Mouse (Mus musculus) hindbrain, embryonic 14.5 days (tissue): ENCODE data around the gene Arfgef2. TPM values are rescaled to one million over a fixed set of nuclear protein-coding genes. Genes with fewer than 3 reads are reported as not detected.
"Not testable (repeated sequence)": the region's sequence is repeated elsewhere in the genome, so short reads cannot be mapped to it uniquely, and the experiment has no call there.

Experiments used
- ATAC-seq: fragments of 200-750 bp; cut with Nextera tagmentation; 2 replicates; pipeline ENCODE4 v1.8.0; 2017; ENCODE audit warnings: moderate number of reproducible peaks, mild to moderate bottlenecking, moderate TSS enrichment, moderate library complexity; ENCODE audit not compliant: low FRiP score
- DNase-seq: peaks from one replicate; pipeline ENCODE4 v3.0.0-alpha.2; 2015; ENCODE audit warnings: low spot score
- H3K27ac ChIP-seq: fragments of 300-500 bp; sonication (generic); 2 replicates; pipeline ENCODE4 v1.5.1; 2014; ENCODE audit warnings: mild to moderate bottlenecking, moderate library complexity
- H3K27me3 ChIP-seq: fragments of 300-500 bp; sonication (generic); 2 replicates; pipeline ENCODE4 v1.6.1; 2014; ENCODE audit warnings: mild to moderate bottlenecking, low read length, mixed read lengths; ENCODE audit not compliant: control insufficient read depth, insufficient read depth
- H3K36me3 ChIP-seq: fragments of 300-500 bp; sonication (generic); replicated peaks from 2 replicates; pipeline ENCODE4 v1.6.1; 2014; ENCODE audit not compliant: control insufficient read depth, insufficient read depth
- H3K4me1 ChIP-seq: fragments of 300-500 bp; sonication (generic); replicated peaks from 2 replicates; pipeline ENCODE4 v1.6.1; 2014; ENCODE audit warnings: antibody characterized with exemption, low read length, mixed read lengths; ENCODE audit not compliant: control insufficient read depth, insufficient read depth
- H3K4me2 ChIP-seq: fragments of 300-500 bp; sonication (generic); replicated peaks from 2 replicates; pipeline ENCODE4 v1.6.1; 2014; ENCODE audit warnings: mild to moderate bottlenecking, moderate library complexity
- H3K4me3 ChIP-seq: fragments of 300-500 bp; sonication (generic); replicated peaks from 2 replicates; pipeline ENCODE4 v1.5.1; 2014; ENCODE audit warnings: mild to moderate bottlenecking, low read length
- H3K9ac ChIP-seq: fragments of 300-500 bp; sonication (generic); 2 replicates; pipeline ENCODE4 v1.6.1; 2014
- H3K9me3 ChIP-seq: fragments of 300-500 bp; sonication (generic); 2 replicates; pipeline ENCODE4 v1.6.1; 2016; ENCODE audit warnings: low read length; ENCODE audit not compliant: control insufficient read depth
- WGBS: fragments of 180-500 bp; shearing (Covaris S2); extraction: QIAGEN DNeasy Blood & Tissue Kit; methylation state at CpG from one replicate; pipeline ENCODE4 v1.1.7; 2014; 5-methylcytosine and 5-hydroxymethylcytosine counted together
- polyA plus RNA-seq: library from polyadenylated mRNA; unstranded; fragments of >200 nt; fragmentation: Nextera tagmentation; extraction: Ambion mirVana; gene quantifications from 2 replicates; pipeline ENCODE4 v1.2.1, GENCODE M21; 2014

Gene Arfgef2
- polyA plus RNA-seq, 1 experiment from 2014 or later = 7.9 TPM

DNA sequence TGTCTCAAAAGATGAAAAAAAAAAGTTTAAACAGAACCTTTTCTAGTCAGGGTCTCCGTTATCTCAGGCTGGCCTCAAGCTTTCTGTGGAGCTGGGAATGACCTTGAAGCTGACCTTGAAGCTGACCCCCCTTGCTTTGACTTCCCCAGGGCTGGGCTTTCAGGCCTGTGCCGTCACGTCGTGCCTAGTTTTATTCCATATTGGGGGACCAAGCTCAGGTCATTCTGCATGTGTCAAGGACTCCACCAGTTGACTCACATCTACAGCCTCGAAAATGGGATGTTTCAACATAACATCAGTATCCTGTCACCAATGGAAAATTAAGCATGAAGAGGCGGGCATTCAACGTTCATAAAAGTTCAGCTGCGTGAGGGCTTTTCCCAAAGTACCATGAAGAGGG is 25.4 kb upstream of the Arfgef2 start:
- no peak overlapping the region for H3K9ac ChIP-seq
- H3K9me3 ChIP-seq = no peaks in the 10 kb centered on the region
- ATAC-seq = no peak

DNA sequence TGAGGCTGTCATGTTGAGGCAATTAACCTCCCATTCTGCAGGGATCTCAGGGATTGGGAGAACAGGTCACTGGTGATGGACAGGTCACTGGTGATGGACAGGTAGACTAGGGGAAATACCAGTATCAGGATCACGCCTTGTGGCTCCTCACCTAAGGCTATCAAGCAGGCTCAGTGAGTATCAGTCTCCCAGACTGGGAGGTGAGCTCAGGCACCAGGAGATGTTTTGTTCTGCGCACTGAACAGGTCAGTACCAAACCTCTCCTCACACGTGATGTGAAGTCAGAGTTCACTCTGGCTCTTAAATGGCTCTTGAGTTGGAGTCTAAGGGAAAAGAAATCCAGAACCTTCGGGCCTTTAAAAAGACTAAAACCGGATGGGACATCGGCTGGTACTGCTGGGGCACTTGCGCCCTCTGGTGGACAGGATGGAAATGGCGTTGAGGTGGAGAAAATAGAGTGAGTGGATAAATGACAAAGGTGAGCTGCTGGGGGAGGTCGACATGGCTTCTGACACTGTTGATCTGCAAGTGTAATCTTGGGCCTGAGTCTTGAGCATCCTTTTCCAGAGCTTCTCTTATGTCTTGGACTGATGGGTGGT is 24.3 kb upstream of the Arfgef2 start:
- H3K4me3 ChIP-seq = no peak overlapping the region
- no peak overlapping the region for H3K9ac ChIP-seq
- H3K36me3 ChIP-seq = no peaks in the 10 kb centered on the region
- H3K27ac ChIP-seq = no peak overlapping the region
- no peak overlapping the region for H3K4me2 ChIP-seq
- peaks cover 9% of the 10 kb centered on the region for H3K4me1 ChIP-seq
- DNase-seq (peak; percentile 87), ATAC-seq (peak; percentile 40; the same call in 1 of the 2 replicates)
- H3K27me3 ChIP-seq = no peaks in the 10 kb centered on the region
- WGBS = 13% methylated on average over 9 of the region's 9 CpGs
- no peaks in the 10 kb centered on the region for H3K9me3 ChIP-seq

More for the DNA sequence above, 25.4 kb upstream of the Arfgef2 start:
- Histone ChIP-seq H3K4me2 (no peak overlapping the region), H3K27ac (no peak overlapping the region), H3K27me3 (no peaks in the 10 kb centered on the region), H3K4me3 (no peak overlapping the region), H3K36me3 (no peaks in the 10 kb centered on the region), H3K4me1 (no peaks in the 10 kb centered on the region)
- 59% methylated on average over 8 of the region's 8 CpGs for WGBS
- DNase-seq = no peak

- WGBS = 85% methylated on average over 6 of the region's 6 CpGs
- peaks cover 16% of the 10 kb centered on the region for H3K4me1 ChIP-seq
- DNase-seq = peak; percentile 42
- no peak for ATAC-seq
- H3K27me3 ChIP-seq = no peaks in the 10 kb centered on the region
- H3K4me2 ChIP-seq = no peak overlapping the region
- H3K36me3 ChIP-seq = no peaks in the 10 kb centered on the region
- no peak overlapping the region for H3K27ac ChIP-seq
- H3K9me3 ChIP-seq = no peaks in the 10 kb centered on the region
- no peak overlapping the region for H3K9ac ChIP-seq
- no peak overlapping the region for H3K4me3 ChIP-seq
Observed at GRCm38 (mm10) chr2:166784376-166784775, 21.0 kb upstream of the Arfgef2 start.

DNA sequence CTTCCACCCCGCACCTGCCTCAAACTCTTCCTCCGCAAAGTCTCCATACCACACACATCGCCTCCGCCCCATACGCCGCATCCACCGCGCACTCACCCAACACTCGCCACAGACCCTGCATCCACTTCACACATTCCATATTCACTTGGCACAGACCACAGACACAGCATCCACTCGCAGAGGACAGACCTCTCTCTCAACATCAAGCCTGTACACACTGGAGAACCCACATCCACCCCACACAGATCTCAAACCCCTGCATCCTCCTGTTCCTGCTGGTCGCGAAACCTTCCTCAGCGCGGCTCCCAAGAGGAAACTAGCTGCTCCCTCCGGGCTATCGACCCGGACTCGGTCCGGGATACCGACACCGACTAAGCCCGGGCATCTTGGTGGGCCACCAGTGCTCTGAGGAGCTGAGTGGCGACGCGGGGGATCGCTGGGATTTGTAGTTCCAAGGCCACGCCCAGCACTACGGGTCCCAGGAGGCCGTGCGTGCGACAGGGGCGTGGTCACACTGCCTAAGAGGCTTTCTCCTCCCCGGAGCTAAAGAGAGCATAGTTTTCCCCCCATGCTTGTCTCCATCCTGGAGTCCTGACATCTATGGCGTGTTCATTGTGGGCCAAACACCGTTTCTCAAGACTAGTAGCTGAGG is 18.9 kb upstream of the Arfgef2 start:
- Histone ChIP-seq H3K27me3 (no peaks in the 10 kb centered on the region), H3K4me3 (peak overlapping the region; percentile 70), H3K4me2 (peak overlapping the region; percentile 89), H3K36me3 (no peaks in the 10 kb centered on the region), H3K4me1 (peaks cover 16% of the 10 kb centered on the region), H3K27ac (peak overlapping the region; percentile 57; the same call in 1 of the 2 replicates), H3K9me3 (no peaks in the 10 kb centered on the region), H3K9ac (peak overlapping the region; percentile 83)
- DNase-seq (peak; percentile 92), ATAC-seq (peak; percentile 94)
- under 1% methylated on average over 35 of the region's 35 CpGs for WGBS

GRCm38 (mm10) chr2:166791738-166792137 is 13.7 kb upstream of the Arfgef2 start:
- WGBS = 68% methylated on average over 5 of the region's 5 CpGs

DNA sequence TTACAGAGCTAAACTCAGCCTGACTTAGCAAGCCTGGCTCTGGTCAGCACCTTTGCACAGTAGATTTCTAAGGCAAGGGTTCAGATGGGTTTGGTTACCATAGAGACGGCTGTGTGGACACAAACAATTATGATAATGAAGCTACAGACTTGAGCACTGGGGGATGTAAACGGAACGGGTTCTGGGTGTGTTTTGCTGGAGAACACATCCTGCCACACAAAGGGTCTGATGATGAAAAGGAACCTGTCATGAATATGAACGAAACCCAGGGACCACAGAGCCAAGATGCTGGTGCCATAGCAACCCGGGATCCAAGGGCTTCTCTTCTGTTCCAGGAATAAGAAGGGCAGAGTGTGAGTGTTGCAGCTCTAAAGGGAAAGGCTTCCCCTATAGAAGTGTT is 13.0 kb upstream of the Arfgef2 start, which contains the start of gene Trp53rkb:
TSS of gene Trp53rkb (plus strand) at position 177 of the 400 bp plus-strand sequence.
- peak within 1 kb of the TSS; percentile 81 for H3K4me2 ChIP-seq
- peak within 1 kb of the TSS; percentile 79 for H3K4me3 ChIP-seq

More at GRCm38 (mm10) chr2:166791738-166792137, 13.7 kb upstream of the Arfgef2 start:
- Histone ChIP-seq H3K4me2 (no peak overlapping the region), H3K27ac (0 out of 2 replicates have a peak overlapping the region, but pooled peaks have one; percentile 48), H3K4me3 (no peak overlapping the region), H3K9ac (no peak overlapping the region), H3K4me1 (peaks cover 16% of the 10 kb centered on the region), H3K9me3 (no peaks in the 10 kb centered on the region), H3K36me3 (peaks cover 9% of the 10 kb centered on the region), H3K27me3 (no peaks in the 10 kb centered on the region)
- DNase-seq (no peak), ATAC-seq (no peak)

DNA sequence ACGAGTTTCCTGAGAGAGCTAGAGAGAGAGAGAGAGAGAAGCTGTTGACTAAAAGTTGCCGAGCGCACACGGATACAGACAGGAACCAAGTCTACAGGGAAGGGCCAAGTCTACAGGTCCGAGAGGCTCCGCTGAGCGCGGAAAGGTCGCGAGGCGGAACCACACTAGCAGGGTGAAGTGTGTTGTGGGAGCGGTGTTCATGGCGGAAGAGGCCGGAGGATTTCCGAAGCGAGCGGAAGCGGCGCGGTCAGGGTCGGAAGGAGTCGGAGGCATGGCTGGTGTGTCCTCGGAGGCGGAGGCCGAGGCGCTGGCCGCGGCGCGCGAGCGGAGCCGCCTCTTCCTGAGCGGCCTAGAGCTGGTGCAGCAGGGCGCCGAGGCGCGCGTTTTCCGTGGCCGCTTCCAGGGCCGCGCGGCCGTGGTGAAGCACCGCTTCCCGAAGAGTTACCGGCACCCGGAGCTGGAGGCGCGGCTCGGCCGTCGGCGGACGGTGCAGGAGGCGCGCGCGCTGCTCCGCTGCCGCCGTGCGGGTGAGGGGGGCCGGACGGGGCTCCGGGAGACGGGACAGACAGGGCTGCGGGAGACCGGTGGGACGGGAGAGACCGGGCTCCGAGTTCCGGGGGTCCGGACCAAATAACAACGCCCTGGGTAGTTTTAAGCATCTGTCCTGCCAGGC is 11.7 kb upstream of the Arfgef2 start:
- peak; percentile 91 for ATAC-seq
- WGBS = under 1% methylated on average over 73 of the region's 76 CpGs

More for the DNA sequence above, 13.0 kb upstream of the Arfgef2 start, which contains the start of gene Trp53rkb:
- 12% methylated on average over 5 of the region's 5 CpGs for WGBS
- Histone ChIP-seq H3K36me3 (peaks cover 16% of the 10 kb centered on the region), H3K27me3 (no peaks in the 10 kb centered on the region), H3K4me1 (peaks cover 11% of the 10 kb centered on the region), H3K9ac (peak within 1 kb of the TSS; percentile 81), H3K27ac (peak within 1 kb of the TSS; percentile 48), H3K9me3 (no peaks in the 10 kb centered on the region)
- DNase-seq (no peak), ATAC-seq (peak; percentile 68)

GRCm38 (mm10) chr2:166799615-166800472 is 5.5 kb upstream of the Arfgef2 start:
- DNase-seq (no peak), ATAC-seq (no peak)
- no peak overlapping the region for H3K4me2 ChIP-seq
- H3K9me3 ChIP-seq = no peaks in the 10 kb centered on the region
- H3K27ac ChIP-seq = no peak overlapping the region
- 82% methylated on average over 11 of the region's 11 CpGs for WGBS
- H3K9ac ChIP-seq = no peak overlapping the region
- H3K4me1 ChIP-seq = no peaks in the 10 kb centered on the region
- peaks cover 26% of the 10 kb centered on the region for H3K36me3 ChIP-seq
- H3K4me3 ChIP-seq = no peak overlapping the region
- no peaks in the 10 kb centered on the region for H3K27me3 ChIP-seq

More for the DNA sequence above, 11.7 kb upstream of the Arfgef2 start:
- Histone ChIP-seq H3K9ac (peak overlapping the region; percentile 81), H3K4me2 (peak overlapping the region; percentile 81), H3K27ac (peak overlapping the region; percentile 20), H3K4me3 (peak overlapping the region; percentile 79), H3K36me3 (peaks cover 26% of the 10 kb centered on the region), H3K4me1 (peaks cover 11% of the 10 kb centered on the region)
- peak; percentile 81 for DNase-seq
- H3K27me3 ChIP-seq, H3K9me3 ChIP-seq: not testable (repeated sequence)
